Mouse (Mus musculus) embryonic fibroblast, embryonic 13.5 days (primary cell): ENCODE results near the gene Atp5e. TPM values are rescaled to one million over a fixed set of nuclear protein-coding genes. Genes with fewer than 3 reads are reported as not detected.

ENCODE experiments used
- H3K27ac ChIP-seq: 2 replicates; pipeline ENCODE4 v1.5.1; 2012; ENCODE audit warnings: low read length, control low read depth, inconsistent platforms; ENCODE audit not compliant: insufficient read depth
- H3K4me1 ChIP-seq: 2 replicates; pipeline ENCODE4 v1.6.1; 2011; ENCODE audit warnings: low read length; ENCODE audit not compliant: control insufficient read depth, insufficient read depth
- H3K4me3 ChIP-seq: 2 replicates; pipeline ENCODE4 v1.5.1; 2011; ENCODE audit warnings: mild to moderate bottlenecking, control low read depth, low read length; ENCODE audit not compliant: insufficient read depth
- CTCF ChIP-seq: IDR thresholded peaks from 2 replicates; pipeline ENCODE4 v1.5.1; 2011; ENCODE audit warnings: mild to moderate bottlenecking, control low read depth, low read length, moderate library complexity, borderline replicate concordance; ENCODE audit not compliant: insufficient read depth
- POLR2A ChIP-seq: IDR thresholded peaks from 2 replicates; pipeline ENCODE4 v1.6.1; 2011; ENCODE audit warnings: low read depth, mild to moderate bottlenecking, control low read depth, low read length, moderate library complexity
- polyA plus RNA-seq: library from polyadenylated mRNA; stranded (reverse); fragments of >200 nt; gene quantifications from 2 replicates; pipeline ENCODE4 v1.2.4, GENCODE M21; 2011; ENCODE audit warnings: low read depth; ENCODE audit not compliant: missing spikeins, insufficient read length

Gene Atp5e
- polyA plus RNA-seq, 1 experiment, result 240 TPM

- TF ChIP-seq CTCF (no peak), POLR2A (no peak)
- Histone ChIP-seq H3K27ac (no peak overlapping the region), H3K4me1 (no peaks in the 10 kb centered on the region), H3K4me3 (no peak overlapping the region)
Observed at GRCm38 (mm10) chr2:174453681-174454080, 10.2 kb downstream of the Atp5e start.

- Histone ChIP-seq H3K4me3 (no peak within 1 kb of the TSS), H3K27ac (no peak within 1 kb of the TSS), H3K4me1 (no peaks in the 10 kb centered on the region)
- TF ChIP-seq POLR2A (no peak), CTCF (no peak)
Observed at GRCm38 (mm10) chr2:174450353-174450752, 13.6 kb downstream of the Atp5e start, which contains the start of gene Tubb1. Tubb1 (plus strand) TSS chr2:174450695.

GRCm38 (mm10) chr2:174448405-174448804, 15.5 kb downstream of the Atp5e start:
- no peaks in the 10 kb centered on the region for H3K4me1 ChIP-seq
- H3K27ac ChIP-seq, result no peak overlapping the region
- H3K4me3 ChIP-seq, result no peak overlapping the region
- no peak for TF ChIP-seq POLR2A

GRCm38 (mm10) chr2:174446905-174447304, 17.0 kb downstream of the Atp5e start:
- no peak for TF ChIP-seq CTCF
- TF ChIP-seq POLR2A, result no peak
- no peak overlapping the region for H3K27ac ChIP-seq
- H3K4me3 ChIP-seq, result no peak overlapping the region
- H3K4me1 ChIP-seq, result no peaks in the 10 kb centered on the region

GRCm38 (mm10) chr2:174446492-174446891, 17.4 kb downstream of the Atp5e start:
- Histone ChIP-seq H3K27ac (no peak overlapping the region), H3K4me3 (no peak overlapping the region), H3K4me1 (no peaks in the 10 kb centered on the region)
- TF ChIP-seq POLR2A (no peak), CTCF (no peak)

GRCm38 (mm10) chr2:174445018-174445417, 18.9 kb downstream of the Atp5e start:
- Histone ChIP-seq H3K4me3 (no peak overlapping the region), H3K27ac (no peak overlapping the region), H3K4me1 (no peaks in the 10 kb centered on the region)
- TF ChIP-seq POLR2A (no peak), CTCF (no peak)

- H3K27ac ChIP-seq, result no peak overlapping the region
- no peak overlapping the region for H3K4me3 ChIP-seq
- no peak for TF ChIP-seq POLR2A
- TF ChIP-seq CTCF, result no peak
- H3K4me1 ChIP-seq, result no peaks in the 10 kb centered on the region
Observed at GRCm38 (mm10) chr2:174444359-174444758, 19.5 kb downstream of the Atp5e start.

- TF ChIP-seq POLR2A (no peak), CTCF (no peak)
- Histone ChIP-seq H3K4me1 (no peaks in the 10 kb centered on the region), H3K27ac (no peak overlapping the region), H3K4me3 (no peak overlapping the region)
Observed at GRCm38 (mm10) chr2:174443046-174443445, 20.9 kb downstream of the Atp5e start.

- Histone ChIP-seq H3K4me3 (no peak overlapping the region), H3K27ac (no peak overlapping the region), H3K4me1 (no peaks in the 10 kb centered on the region)
- TF ChIP-seq POLR2A (no peak), CTCF (no peak)
Observed at GRCm38 (mm10) chr2:174442460-174442859, 21.4 kb downstream of the Atp5e start.

- Histone ChIP-seq H3K27ac (no peak overlapping the region), H3K4me3 (no peak overlapping the region), H3K4me1 (no peaks in the 10 kb centered on the region)
- TF ChIP-seq POLR2A (no peak), CTCF (no peak)
Observed at GRCm38 (mm10) chr2:174441898-174442297, 22.0 kb downstream of the Atp5e start.

GRCm38 (mm10) chr2:174439961-174440360, 23.9 kb downstream of the Atp5e start:
- Histone ChIP-seq H3K4me3 (no peak overlapping the region), H3K27ac (no peak overlapping the region), H3K4me1 (no peaks in the 10 kb centered on the region)
- no peak for TF ChIP-seq POLR2A
- TF ChIP-seq CTCF, result no peak
